Mouse (Mus musculus) MEL (cell line): ENCODE measurements around the gene Sorcs2. TPM values are rescaled to one million over a fixed set of nuclear protein-coding genes. Genes with fewer than 3 reads are reported as not detected.

ENCODE experiments used
- DNase-seq: peaks from one replicate; pipeline ENCODE4 v3.0.0; 2011; ENCODE audit warnings: low read depth, low spot score
- H3K27ac ChIP-seq: 2 replicates; pipeline ENCODE4 v1.5.1; 2012; ENCODE audit warnings: low read depth, mild to moderate bottlenecking, control low read depth, low read length, moderate library complexity; ENCODE audit not compliant: control insufficient read depth
- H3K27me3 ChIP-seq, 2 experiments: fragments of 150-350 bp in 1 of 2; sonication (generic) in 1 of 2; 2 replicates each; pipeline ENCODE4 v1.6.1; 2012; ENCODE audit warnings: low read length in 2 of 2, mild to moderate bottlenecking in 2 of 2, improper control_type of control experiment in 1 of 2, moderate library complexity in 1 of 2; ENCODE audit not compliant: insufficient read depth in 2 of 2, control insufficient read depth in 1 of 2
- H3K36me3 ChIP-seq, 2 experiments: 2 replicates each; pipeline ENCODE4 v1.6.1; 2012 to 2014; ENCODE audit warnings: low read length in 2 of 2, improper control_type of control experiment in 1 of 2, inconsistent platforms in 1 of 2, mild to moderate bottlenecking in 1 of 2; ENCODE audit not compliant: insufficient read depth in 2 of 2, control insufficient read depth in 1 of 2
- H3K4me1 ChIP-seq, 2 experiments: fragments of 150-350 bp in 1 of 2; sonication (generic) in 1 of 2; 2 replicates each; pipeline ENCODE4 v1.6.1; 2012; ENCODE audit warnings: low read length in 2 of 2, improper control_type of control experiment in 1 of 2, mild to moderate bottlenecking in 1 of 2; ENCODE audit not compliant: insufficient read depth in 2 of 2, control insufficient read depth in 1 of 2
- H3K4me3 ChIP-seq, 2 experiments: fragments of 150-350 bp in 1 of 2; sonication (generic) in 1 of 2; 2 replicates each; pipeline ENCODE4 v1.5.1; 2012; ENCODE audit warnings: low read depth in 2 of 2, low read length in 2 of 2, mild to moderate bottlenecking in 2 of 2, moderate library complexity in 2 of 2, control low read depth in 1 of 2, improper control_type of control experiment in 1 of 2; ENCODE audit not compliant: control insufficient read depth in 1 of 2, insufficient read depth in 1 of 2
- H3K79me2 ChIP-seq: 2 replicates; pipeline ENCODE4 v1.6.1; 2012; ENCODE audit warnings: mild to moderate bottlenecking, low read length, moderate library complexity; ENCODE audit not compliant: control insufficient read depth, poor library complexity, insufficient read depth
- H3K9ac ChIP-seq: 2 replicates; pipeline ENCODE4 v1.6.1; 2012; ENCODE audit warnings: low read depth, mild to moderate bottlenecking, control low read depth, low read length, moderate library complexity; ENCODE audit not compliant: control insufficient read depth, poor library complexity, severe bottlenecking
- H3K9me3 ChIP-seq: fragments of 150-350 bp; sonication (generic); replicated peaks from 2 replicates; pipeline ENCODE4 v1.6.1; 2012; ENCODE audit warnings: mild to moderate bottlenecking, low read length, improper control_type of control experiment, moderate library complexity; ENCODE audit not compliant: insufficient read depth
- CTCF ChIP-seq, 3 experiments: IDR thresholded peaks in 2 of 3; conservative IDR thresholded peaks in 1 of 3; 2 replicates each; pipeline ENCODE4 v1.5.1; 2011 to 2012; ENCODE audit warnings: low read length in 3 of 3, low read depth in 2 of 3, mild to moderate bottlenecking in 2 of 3, improper control_type of control experiment in 1 of 3, inconsistent platforms in 1 of 3, mixed read lengths in 1 of 3, moderate library complexity in 1 of 3; ENCODE audit not compliant: control insufficient read depth in 1 of 3, insufficient read depth in 1 of 3, poor library complexity in 1 of 3, severe bottlenecking in 1 of 3
- E2F4 ChIP-seq: IDR thresholded peaks from 2 replicates; pipeline ENCODE4 v1.6.1; 2011; ENCODE audit warnings: low read depth, low read length, improper control_type of control experiment, borderline replicate concordance
- ETS1 ChIP-seq: IDR thresholded peaks from 2 replicates; pipeline ENCODE4 v1.6.1; 2012; ENCODE audit warnings: low read depth, mild to moderate bottlenecking, inconsistent platforms, low read length, improper control_type of control experiment, moderate library complexity
- GATA1 ChIP-seq: IDR thresholded peaks from 2 replicates; pipeline ENCODE4 v1.6.1; 2011; ENCODE audit warnings: low read depth, low read length, improper control_type of control experiment
- HCFC1 ChIP-seq: IDR thresholded peaks from 2 replicates; pipeline ENCODE4 v1.6.1; 2012; ENCODE audit warnings: low read depth, mild to moderate bottlenecking, inconsistent platforms, low read length, improper control_type of control experiment, moderate library complexity
- JUND ChIP-seq: IDR thresholded peaks from 2 replicates; pipeline ENCODE4 v1.6.1; 2011; ENCODE audit warnings: low read depth, mild to moderate bottlenecking, improper control_type of control experiment, low read length
- KAT2A ChIP-seq: conservative IDR thresholded peaks from 2 replicates; pipeline ENCODE4 v1.6.1; 2012; ENCODE audit warnings: low read depth, low read length, improper control_type of control experiment, inconsistent platforms
- MAZ ChIP-seq: IDR thresholded peaks from 2 replicates; pipeline ENCODE4 v1.6.1; 2012; ENCODE audit warnings: low read depth, mild to moderate bottlenecking, inconsistent platforms, low read length, improper control_type of control experiment
- MYB ChIP-seq: IDR thresholded peaks from 2 replicates; pipeline ENCODE4 v1.6.1; 2011; ENCODE audit warnings: mild to moderate bottlenecking, low read depth, low read length, improper control_type of control experiment
- MYC ChIP-seq: IDR thresholded peaks from 2 replicates; pipeline ENCODE4 v1.6.1; 2011; ENCODE audit warnings: low read depth, mild to moderate bottlenecking, low read length, improper control_type of control experiment, moderate library complexity
- NRF1 ChIP-seq: IDR thresholded peaks from 2 replicates; pipeline ENCODE4 v1.6.1; 2014; ENCODE audit warnings: low read depth, mild to moderate bottlenecking, inconsistent platforms, low read length, improper control_type of control experiment, moderate library complexity; ENCODE audit not compliant: poor library complexity, insufficient read depth, severe bottlenecking
- POLR2A ChIP-seq, 2 experiments: IDR thresholded peaks; 2 replicates each; pipeline ENCODE4 v1.6.1; 2011 to 2012; ENCODE audit warnings: low read length in 2 of 2, mild to moderate bottlenecking in 2 of 2, control low read depth in 1 of 2, improper control_type of control experiment in 1 of 2, low read depth in 1 of 2, moderate library complexity in 1 of 2; ENCODE audit not compliant: control insufficient read depth in 1 of 2, insufficient read depth in 1 of 2, poor library complexity in 1 of 2
- POLR2AphosphoS5 ChIP-seq: IDR thresholded peaks from 2 replicates; pipeline ENCODE4 v1.6.1; 2012; ENCODE audit warnings: low read depth, borderline replicate concordance, mild to moderate bottlenecking, inconsistent platforms, low read length, moderate library complexity, mixed read lengths
- RCOR1 ChIP-seq: IDR thresholded peaks from 2 replicates; pipeline ENCODE4 v1.6.1; 2012; ENCODE audit warnings: low read depth, mild to moderate bottlenecking, inconsistent platforms, low read length, improper control_type of control experiment
- SIN3A ChIP-seq: IDR thresholded peaks from 2 replicates; pipeline ENCODE4 v1.6.1; 2012; ENCODE audit warnings: low read length, improper control_type of control experiment, inconsistent platforms
- TCF12 ChIP-seq: IDR thresholded peaks from 2 replicates; pipeline ENCODE4 v1.6.1; 2014; ENCODE audit warnings: low read depth, mild to moderate bottlenecking, inconsistent platforms, low read length, improper control_type of control experiment, moderate library complexity
- UBTF ChIP-seq: IDR thresholded peaks from 2 replicates; pipeline ENCODE4 v1.6.1; 2012; ENCODE audit warnings: low read depth, mild to moderate bottlenecking, inconsistent platforms, low read length, improper control_type of control experiment, moderate library complexity, borderline replicate concordance; ENCODE audit not compliant: insufficient read depth
- USF1 ChIP-seq: IDR thresholded peaks from 2 replicates; pipeline ENCODE4 v1.6.1; 2014; ENCODE audit warnings: low read depth, mild to moderate bottlenecking, inconsistent platforms, low read length, improper control_type of control experiment, moderate library complexity
- USF2 ChIP-seq, 2 experiments: IDR thresholded peaks; 2 replicates each; pipeline ENCODE4 v1.6.1; 2011 to 2012; ENCODE audit warnings: improper control_type of control experiment in 2 of 2, low read length in 2 of 2, borderline replicate concordance in 1 of 2, inconsistent platforms in 1 of 2, low read depth in 1 of 2, mild to moderate bottlenecking in 1 of 2; ENCODE audit not compliant: insufficient read depth in 1 of 2
- ZC3H11A ChIP-seq: IDR thresholded peaks from 2 replicates; pipeline ENCODE4 v1.6.1; 2012; ENCODE audit warnings: low read depth, mild to moderate bottlenecking, inconsistent platforms, low read length, improper control_type of control experiment
- ZKSCAN1 ChIP-seq: IDR thresholded peaks from 2 replicates; pipeline ENCODE4 v1.6.1; 2012; ENCODE audit warnings: low read depth, mild to moderate bottlenecking, inconsistent platforms, low read length, improper control_type of control experiment, moderate library complexity
- ZMIZ1 ChIP-seq: IDR thresholded peaks from 2 replicates; pipeline ENCODE4 v1.6.1; 2012; ENCODE audit warnings: low read depth, mild to moderate bottlenecking, inconsistent platforms, low read length, improper control_type of control experiment, moderate library complexity
- polyA plus RNA-seq, 2 experiments: library from polyadenylated mRNA; stranded (reverse) in 1 of 2; unstranded in 1 of 2; fragments of >175 nt in 1 of 2; fragments of >200 nt in 1 of 2; gene quantifications; 2 replicates each; pipeline versions ENCODE4 v1.2.1 to v1.2.4; 2012; ENCODE audit warnings: low replicate concordance in 2 of 2, low read depth in 1 of 2; ENCODE audit not compliant: insufficient read length in 2 of 2, insufficient read depth in 1 of 2, missing spikeins in 1 of 2
- total RNA-seq: library from RNA; depleted of rRNA; stranded (reverse); fragments of 300-350 nt; gene quantifications from 2 replicates; pipeline ENCODE4 v1.2.3, GENCODE M21; 2012

Gene Sorcs2
- total and polyA plus RNA-seq, 3 experiments = not detected

- no peaks in the 10 kb centered on the region for H3K27me3 ChIP-seq
- H3K9ac ChIP-seq = no peak overlapping the region
- H3K79me2 ChIP-seq = no peaks in the 10 kb centered on the region
- no peaks in the 10 kb centered on the region for H3K9me3 ChIP-seq
- no peaks in the 10 kb centered on the region for H3K4me1 ChIP-seq
- no peak overlapping the region for H3K27ac ChIP-seq
- no peak overlapping the region for H3K4me3 ChIP-seq
- no peak for TF ChIP-seq ETS1
- no peak for TF ChIP-seq HCFC1
- no peak for TF ChIP-seq JUND
- no peak for TF ChIP-seq MYC
- no peak for TF ChIP-seq USF1
- no peak for TF ChIP-seq GATA1
- no peak for TF ChIP-seq USF2 (IDR thresholded peaks at IDR 0.05; ENCODE audit: borderline replicate concordance in 1 of 2, insufficient read depth in 1 of 2, low read depth in 1 of 2, low read length in 2 of 2)
- TF ChIP-seq MYB = no peak
- TF ChIP-seq TCF12 = no peak
- no peak for TF ChIP-seq ZKSCAN1
- no peak for TF ChIP-seq KAT2A
- TF ChIP-seq POLR2A (IDR thresholded peaks at IDR 0.05; ENCODE audit: control insufficient read depth in 1 of 2, insufficient read depth in 1 of 2, low read depth in 1 of 2, low read length in 2 of 2, poor library complexity in 1 of 2) = no peak
- TF ChIP-seq MAZ = no peak
- no peak for TF ChIP-seq SIN3A
- TF ChIP-seq CTCF (IDR thresholded peaks at IDR 0.05 in 2 of 3, conservative IDR thresholded peaks at IDR 0.05 in 1 of 3; ENCODE audit: control insufficient read depth in 1 of 3, insufficient read depth in 1 of 3, low read depth in 2 of 3, low read length in 3 of 3, poor library complexity in 1 of 3, severe bottlenecking in 1 of 3) = no peak
- no peak for TF ChIP-seq RCOR1
- no peak for TF ChIP-seq E2F4
- TF ChIP-seq, all 39 proteins: peak for 0
- H3K36me3 ChIP-seq = no peaks in the 10 kb centered on the region
- no peak for DNase-seq
Observed at GRCm38 (mm10) chr5:36129661-36130060, 268.3 kb downstream of the Sorcs2 start.

GRCm38 (mm10) chr5:36128513-36128912, 269.4 kb downstream of the Sorcs2 start:
- Histone ChIP-seq H3K4me1 (no peaks in the 10 kb centered on the region), H3K9me3 (no peaks in the 10 kb centered on the region), H3K27me3 (no peaks in the 10 kb centered on the region), H3K4me3 (no peak overlapping the region), H3K9ac (no peak overlapping the region), H3K36me3 (no peaks in the 10 kb centered on the region), H3K27ac (no peak overlapping the region), H3K79me2 (no peaks in the 10 kb centered on the region)
- TF ChIP-seq RCOR1 = no peak
- no peak for TF ChIP-seq NRF1
- no peak for TF ChIP-seq POLR2AphosphoS5
- TF ChIP-seq ZC3H11A = no peak
- TF ChIP-seq ZMIZ1 = no peak
- no peak for TF ChIP-seq UBTF
- DNase-seq = no peak
